Mouse (Mus musculus): ENCODE results near the gene Tmem121b.

Gene Tmem121b

DNA sequence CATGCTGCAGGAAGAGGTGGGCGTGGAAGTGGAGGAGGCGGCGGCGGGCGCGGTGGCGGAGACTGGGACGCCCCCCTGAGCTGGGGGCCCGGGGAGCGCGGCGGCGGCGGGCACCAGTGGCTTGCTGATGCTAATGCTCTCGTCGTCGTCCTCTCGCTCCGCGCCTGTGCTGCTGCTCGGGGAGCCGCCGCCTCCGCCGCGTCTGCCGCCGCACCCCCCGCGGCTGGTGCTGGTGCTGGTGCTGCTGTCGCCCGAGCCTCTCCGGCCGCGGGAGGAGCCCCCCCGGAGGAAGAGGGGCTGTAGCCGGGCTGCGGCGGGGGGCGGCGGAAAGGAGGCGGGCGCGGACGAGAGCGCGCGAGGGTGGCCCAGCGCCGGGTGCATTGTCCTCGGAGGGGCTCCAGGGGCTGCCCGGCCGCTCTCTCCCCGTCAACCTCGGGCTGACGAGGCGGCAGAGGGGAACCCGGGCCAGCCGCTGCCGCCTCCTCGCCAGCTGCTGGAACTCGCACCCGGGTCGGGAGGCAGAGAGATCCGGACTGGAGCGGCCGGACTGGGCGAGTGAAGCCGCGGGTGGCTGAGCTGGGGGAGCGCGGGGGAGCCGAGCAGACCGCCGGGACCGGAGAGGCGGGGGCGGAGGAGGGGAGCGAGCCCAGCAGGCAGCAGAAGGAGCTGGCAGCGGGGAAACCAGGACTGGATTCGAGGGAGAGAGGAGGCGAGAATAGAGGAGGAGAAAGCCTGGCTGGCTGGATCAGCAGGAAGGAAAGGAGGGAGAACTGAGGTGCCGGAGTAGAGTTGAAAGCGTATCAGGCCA is at the start of gene Tmem121b:
TSS of gene Tmem121b (minus strand) at position 434 of the 808 bp plus-strand sequence.
- DNase-seq, result peak; percentile 90

DNA sequence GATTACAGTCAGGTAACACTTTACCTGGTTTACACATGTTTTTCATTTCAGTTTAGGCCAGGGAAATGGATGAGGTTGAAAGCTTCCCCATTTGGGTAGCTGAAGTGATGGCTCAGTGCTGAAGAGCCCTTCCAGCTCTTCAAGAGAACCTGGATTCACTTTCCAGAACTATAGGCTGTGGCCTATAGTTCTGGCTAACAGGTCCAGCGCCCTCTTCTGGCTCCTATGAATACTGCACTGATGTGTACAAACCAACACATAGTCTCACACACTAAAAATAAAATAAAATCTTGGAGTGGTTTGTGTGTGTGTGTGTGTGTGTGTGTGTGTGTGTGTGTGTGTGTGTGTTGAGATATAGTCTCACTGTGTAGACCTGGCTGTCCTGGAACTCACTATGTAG is 48.5 kb upstream of the Tmem121b start:
- DNase-seq, result no peak

DNA sequence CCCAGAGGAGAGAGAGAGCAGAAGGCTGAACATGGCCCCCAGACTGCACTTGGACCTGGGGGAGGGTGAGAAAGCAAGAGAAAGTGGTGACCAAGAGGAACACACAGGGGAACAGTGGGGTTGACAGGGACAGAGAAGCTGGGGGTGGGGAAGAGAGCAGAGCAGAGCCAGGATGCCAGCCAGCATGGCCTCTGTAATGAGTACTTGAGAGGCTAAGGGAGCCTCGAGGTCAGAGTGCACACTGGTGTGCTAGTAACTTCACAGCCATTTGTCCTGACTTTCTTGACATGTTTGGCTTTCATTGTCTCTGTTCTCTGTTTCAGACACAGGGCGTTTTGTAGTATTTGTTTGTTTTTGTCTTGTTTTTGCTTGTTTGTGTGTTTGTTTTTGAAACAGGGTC is 47.8 kb upstream of the Tmem121b start:
- peak; percentile 20 for DNase-seq

DNA sequence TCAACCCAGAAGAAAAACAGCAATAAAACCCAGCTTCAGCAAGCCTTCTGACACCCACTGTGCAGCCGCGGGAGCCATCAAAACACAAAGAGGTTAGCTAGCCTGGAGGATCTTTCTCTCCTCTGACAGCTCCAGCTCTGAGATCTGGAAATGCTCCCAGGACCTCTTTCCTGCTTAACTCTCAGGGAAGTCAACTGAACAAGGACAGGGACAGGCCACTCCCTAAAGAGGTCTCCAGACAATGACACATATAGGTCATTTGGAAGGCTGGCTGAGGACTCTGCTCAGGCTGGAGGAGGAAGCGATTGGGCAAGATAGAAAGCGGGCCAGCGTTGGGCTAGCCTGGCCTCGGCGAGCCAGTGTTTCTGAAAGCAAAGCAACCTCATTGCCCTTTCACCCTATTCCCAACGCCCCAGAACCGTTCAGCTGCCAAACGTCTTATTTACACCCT is 46.2 kb upstream of the Tmem121b start:
- no peak for DNase-seq

DNA sequence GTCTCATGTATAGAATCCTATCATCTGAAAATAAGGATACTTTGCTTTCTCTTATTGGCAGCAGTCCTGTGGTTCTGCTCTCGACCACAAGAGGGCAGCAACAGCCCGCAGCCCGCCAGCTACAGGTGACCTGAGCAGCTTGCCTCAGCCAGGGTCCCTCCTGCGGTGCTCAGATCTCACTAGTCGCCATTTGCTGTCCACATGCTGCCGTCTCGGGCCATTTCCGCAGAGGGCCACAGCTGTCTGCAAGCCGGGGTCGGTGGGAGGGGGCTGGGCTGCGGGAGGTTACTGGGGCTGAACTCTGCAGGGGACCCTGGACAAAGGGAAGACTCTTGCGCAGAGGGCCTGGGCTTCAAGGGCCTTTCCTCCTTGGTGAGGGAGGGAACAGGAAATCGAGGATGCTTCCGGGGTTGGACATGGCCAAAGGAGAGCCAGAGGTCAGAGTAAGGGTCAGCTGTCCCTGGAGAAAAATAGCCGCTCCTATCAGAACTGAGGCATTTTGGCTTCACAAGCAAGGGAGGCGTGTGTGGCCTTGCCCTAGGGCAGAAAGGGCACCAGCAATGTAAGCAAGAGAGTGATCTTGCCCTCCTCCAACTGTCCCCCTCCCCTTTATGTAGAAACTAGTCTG is 45.6 kb upstream of the Tmem121b start:
- peak; percentile 93 for DNase-seq

DNA sequence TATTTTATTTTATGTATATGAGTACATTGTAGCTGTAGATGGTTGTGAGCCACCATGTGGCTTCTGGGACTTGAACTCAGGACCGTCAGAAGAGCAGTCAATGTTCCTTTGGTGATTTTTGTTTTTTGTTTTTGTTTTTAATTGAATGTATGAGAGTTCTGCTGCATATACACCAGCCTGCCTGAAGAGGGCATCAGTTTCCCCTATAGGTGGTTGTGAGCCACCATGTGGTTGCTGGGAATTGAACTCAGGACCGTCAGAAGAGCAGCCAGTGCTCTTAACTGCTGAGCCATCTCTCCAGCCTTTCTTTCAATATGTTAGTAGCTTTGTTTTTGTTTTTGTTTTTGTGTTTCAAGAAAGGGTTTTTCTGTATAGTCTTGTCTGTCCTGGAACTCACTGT is 42.7 kb upstream of the Tmem121b start:
- no peak for DNase-seq

DNA sequence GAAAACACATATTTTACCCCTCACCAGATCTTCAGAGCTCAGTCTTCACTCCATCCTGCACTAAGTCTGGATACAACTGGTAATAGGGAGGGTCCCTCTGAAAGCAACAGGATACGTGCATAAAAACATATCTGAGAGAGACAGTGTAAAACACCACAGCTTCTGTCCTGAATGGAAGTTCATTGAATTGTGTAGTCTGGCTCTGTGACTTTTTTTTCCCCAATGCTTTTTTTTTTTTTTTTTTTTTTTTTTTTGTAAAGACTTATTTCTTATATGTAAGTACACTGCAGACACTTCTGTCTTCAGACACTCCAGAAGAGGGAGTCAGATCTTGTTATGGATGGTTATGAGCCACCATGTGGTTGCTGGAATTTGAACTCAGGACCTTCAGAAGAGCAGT is 39.0 kb upstream of the Tmem121b start:
- DNase-seq, result no peak

DNA sequence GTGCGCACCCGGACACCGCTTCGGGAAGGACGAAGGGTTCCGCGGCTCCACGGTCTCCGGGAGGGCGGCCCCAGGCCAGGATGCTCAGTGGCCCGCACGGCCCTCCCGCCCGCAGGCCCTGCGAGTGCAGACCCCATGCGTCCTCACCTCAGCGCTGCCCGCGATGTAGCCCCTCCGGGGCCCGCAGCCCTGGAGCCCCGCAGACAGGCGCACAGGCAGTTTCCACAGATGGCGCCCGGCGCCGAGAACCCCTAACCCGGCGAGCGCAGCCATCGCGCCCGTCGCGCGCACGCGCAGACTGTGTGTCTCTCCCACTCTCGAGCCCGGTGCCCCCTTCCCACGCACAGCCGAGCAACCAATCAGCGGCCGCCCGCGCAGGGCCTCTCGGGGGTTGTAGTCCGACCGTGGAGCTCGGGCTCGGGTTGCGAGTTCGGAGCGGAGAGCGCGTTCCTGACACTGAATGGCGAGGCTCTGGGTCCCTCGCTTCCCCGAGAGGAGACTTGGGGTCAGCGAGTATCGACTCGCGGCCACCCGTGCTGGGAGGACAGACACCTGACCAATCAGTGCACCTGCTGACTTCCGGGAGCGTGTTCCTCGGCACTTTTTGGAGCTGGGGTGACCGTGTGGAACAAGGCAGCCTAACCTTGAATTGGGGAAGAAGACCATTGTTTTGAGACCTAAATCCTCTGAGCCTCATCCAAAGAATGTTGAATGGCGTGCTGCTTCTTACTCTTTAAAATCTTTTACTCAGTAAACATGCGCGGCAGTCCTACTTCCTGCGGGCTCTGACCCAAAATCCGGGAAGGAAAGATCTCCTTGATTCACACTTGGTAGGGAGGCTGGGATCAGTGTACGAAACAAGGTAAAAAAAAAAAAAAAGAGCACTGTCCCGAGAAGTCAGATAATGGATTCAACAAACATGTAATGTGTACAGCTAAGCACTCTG is 37.7 kb upstream of the Tmem121b start, which contains the start of gene Hdhd5:
TSS of gene Hdhd5 (minus strand) at position 300 of the 946 bp plus-strand sequence.
- peak; percentile 97 for DNase-seq

DNA sequence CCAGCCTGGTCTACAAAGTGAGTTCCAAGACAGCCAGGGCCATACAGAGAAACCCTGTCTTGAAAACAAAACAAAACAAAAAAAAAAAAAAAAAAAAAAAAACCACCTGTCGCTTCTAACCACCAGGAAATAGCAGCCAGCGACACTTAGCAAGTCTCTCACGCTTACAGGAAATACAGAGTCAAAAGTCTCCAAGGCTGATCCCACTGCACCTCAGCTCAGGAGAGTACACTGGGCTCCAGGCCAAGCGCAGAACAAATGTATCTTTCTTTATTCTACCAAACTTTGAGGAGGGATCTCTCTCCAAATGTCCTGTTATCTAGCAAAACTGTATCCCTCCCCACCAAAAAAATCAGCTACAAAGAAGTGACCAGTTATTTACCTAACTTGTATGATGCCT is 35.5 kb upstream of the Tmem121b start:
- no peak for DNase-seq

DNA sequence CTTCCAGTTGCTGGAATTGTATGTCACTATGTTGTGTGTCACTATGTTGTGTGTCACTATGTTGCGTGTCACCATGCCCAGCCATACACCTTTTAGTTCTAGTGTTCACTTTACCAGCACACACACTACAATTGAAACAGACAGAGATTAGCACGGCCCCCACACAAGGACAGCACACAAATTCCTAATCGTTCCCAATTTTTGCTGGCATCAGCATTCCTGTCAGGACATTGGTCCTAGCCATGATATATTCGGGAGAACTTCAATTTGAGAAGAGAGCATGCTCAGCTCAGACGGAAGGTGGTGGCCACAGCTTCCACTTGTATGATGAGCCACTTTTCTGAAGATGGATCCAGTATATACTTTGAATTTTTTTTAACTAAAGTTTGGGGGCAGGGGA is 31.2 kb upstream of the Tmem121b start:
- DNase-seq, result no peak

DNA sequence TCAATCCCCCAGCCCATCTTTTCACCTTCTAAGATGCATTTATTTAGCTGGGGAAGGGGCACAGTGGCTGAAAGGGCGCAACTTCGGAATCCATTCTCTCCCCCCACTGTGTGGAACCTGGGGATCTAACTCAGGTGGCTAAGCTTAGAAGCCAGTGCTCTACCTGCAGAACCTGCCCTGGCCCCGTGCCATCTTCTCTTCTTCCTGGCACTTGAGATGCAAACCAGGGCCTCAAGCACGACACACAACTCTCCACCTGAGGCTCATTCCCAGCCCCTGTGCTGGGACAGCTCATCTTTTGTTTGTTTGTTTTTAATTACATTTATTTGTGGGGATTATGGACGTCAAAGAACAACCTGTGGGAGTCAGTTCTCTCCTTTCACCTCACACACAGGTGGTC is 26.0 kb upstream of the Tmem121b start:
- no peak for DNase-seq

DNA sequence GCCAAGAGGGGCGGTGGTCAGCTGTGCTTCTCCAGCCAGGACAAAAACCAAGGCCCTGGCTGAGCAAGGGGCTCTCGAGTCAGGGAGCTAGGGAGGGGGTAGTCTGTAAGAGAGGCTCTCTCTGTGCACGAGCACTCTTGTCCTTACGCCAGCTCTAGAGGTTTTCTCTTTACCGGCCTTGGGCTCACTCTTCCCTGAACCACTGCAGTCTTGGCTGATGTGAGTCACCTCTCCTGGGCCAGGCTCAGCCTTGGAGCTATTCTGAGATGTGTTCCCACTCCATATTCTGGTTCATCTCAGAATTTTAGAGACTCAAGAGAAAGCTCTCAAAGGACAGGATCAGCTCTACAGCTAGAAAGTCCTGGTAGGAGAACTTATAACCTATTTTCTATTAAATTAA is 23.7 kb upstream of the Tmem121b start:
- no peak for DNase-seq

DNA sequence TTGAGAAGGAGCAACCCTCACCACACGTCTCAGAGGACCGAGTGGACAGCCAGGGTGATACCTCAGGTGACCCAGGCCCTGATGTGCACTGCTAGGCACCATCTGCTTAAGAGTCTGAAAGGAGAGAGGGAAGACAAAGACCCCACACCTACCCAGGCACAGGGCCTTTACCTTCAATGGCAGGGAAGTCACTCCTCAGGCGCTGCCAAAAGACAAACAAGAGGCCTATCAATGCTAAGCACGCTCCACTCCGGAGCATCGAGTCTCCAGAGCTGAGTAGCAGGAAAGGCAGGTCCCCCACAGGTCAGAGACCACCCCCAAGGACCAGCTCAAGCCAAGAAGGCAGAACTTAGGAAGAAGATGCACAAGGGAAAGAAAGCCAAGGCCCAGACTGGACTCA is 23.3 kb upstream of the Tmem121b start:
- no peak for DNase-seq

DNA sequence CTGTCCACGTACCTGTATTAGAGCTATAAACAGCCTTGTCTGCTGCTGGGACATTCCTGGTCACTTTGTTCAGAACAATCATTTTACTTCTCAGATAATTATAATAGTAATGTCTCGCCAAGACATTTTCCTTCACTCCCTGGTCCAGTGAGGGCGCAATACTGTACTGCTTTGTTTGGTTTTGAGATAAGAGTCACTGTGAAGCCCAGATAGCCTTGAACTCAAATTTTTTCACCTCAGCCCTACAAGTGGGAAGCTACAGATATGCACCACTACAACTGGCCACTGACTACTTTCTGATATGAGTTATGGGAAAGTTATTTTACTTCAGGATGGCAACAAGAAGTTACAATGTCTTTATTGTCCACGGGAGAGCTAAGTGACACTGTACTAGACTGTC is 22.8 kb upstream of the Tmem121b start:
- no peak for DNase-seq

DNA sequence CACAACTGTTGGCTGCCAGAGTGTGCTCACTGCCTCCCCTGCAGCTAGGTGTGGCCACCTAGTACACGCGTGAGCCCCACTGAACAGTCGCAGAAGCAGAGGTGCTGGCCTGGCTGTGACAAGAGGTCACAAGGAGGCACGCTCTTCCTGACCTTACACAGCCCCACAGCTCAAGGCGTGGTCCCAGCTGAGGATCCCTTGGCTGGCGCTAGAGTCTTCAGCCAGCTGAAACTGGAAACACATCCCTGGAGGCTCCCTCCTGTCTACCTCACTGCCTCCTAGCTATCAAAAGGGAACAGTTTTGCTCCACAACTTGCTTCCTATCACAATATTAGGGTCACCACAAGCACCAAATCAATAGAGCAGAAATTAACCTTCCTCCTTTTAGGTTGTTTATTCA is 17.6 kb upstream of the Tmem121b start:
- no peak for DNase-seq

DNA sequence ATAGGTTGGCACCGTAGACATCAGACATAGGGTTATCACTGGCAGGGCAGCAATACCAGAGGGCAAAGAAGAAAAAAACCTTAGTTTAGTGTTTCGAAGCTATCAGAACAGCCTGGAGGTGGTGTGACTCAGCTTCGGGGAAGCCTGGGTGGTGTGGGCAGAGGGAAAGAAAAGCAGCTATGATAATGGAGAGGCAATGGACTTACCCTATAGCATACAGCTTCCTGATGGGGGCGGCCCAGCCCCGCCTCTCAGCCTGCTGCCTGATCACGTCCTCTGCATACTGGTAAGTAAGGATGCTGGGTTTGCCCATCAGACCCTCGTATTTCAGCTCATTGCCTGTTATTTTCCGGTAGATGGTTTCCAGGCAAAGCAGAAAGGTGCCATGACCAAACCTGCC is 16.8 kb upstream of the Tmem121b start:
- DNase-seq, result no peak

DNA sequence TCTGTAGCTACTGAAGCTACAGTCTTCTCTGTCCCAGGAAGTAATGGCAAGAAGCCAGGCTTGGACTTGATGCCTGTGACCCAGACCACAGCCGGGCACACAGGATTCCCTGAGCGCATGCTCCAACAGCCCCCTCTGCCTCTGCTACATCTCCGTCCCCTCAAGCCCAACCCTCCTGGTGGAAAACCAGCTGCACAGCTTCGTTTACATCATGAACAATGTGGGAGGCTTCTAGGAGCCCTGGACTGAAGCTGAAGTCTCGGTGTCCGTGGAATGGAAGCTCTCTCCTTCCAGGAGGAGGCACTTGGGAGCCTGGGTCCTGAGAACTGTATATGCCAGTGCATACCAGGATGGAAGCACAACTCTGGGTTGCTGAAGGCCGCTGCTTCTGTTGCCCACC is 16.4 kb upstream of the Tmem121b start:
- no peak for DNase-seq

DNA sequence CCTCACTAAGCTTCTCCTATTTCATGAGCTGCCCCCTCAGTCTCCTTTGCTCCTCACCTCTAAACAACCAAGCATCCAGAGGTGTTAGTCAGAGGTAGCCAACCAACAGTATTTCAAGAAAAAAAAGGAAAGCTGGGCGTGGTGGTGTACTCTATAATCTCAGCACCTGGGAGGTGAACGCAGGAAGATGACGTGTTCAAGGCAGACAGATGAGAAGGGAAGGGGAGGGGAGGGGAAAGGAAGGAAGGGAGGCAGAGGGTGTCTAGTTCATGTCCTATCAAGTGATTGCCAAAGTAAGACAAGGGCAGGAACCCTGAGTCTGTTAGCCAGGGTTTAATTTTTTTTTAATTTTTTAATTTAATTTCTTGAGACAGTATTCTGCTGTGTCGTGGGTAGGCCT is 15.0 kb upstream of the Tmem121b start:
- no peak for DNase-seq

DNA sequence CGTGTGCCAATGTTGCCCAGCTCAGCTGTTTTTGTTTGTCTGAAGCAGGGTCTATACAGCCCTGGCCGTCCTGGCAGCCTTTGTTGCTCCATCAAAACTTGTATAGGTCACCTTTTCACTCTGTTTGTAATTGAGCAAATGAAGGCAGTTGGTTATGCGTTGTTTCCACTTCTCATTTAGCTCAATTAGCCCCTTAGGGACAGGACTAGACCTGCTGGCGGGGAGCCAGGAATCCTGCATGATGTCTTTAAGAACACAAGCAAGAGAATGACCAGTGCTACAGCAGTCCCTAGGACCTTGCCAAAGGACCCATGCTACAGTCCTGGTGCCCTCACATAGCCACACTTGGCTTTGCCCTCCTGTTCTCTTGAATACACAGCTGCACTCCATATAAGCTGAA is 11.9 kb upstream of the Tmem121b start:
- no peak for DNase-seq

DNA sequence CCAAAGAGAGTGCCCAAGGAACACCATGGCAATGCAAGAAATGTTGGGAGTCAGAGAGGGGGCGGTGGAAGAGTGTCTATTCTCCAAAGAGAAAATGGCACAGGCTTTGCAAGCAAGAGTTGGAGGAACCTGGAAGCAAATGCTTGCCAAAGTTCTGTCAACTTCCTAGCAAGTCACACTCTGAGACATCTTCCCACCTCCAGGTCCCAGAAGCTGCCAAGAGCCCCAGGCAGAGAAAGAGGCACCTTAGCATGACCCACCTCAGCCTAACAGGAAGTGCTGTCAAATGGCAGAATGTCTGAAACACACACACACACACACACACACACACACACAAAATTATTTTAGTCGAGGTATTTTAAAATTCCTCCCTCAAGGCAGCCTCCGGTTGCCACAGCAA is 10.4 kb upstream of the Tmem121b start:
- no peak for DNase-seq

DNA sequence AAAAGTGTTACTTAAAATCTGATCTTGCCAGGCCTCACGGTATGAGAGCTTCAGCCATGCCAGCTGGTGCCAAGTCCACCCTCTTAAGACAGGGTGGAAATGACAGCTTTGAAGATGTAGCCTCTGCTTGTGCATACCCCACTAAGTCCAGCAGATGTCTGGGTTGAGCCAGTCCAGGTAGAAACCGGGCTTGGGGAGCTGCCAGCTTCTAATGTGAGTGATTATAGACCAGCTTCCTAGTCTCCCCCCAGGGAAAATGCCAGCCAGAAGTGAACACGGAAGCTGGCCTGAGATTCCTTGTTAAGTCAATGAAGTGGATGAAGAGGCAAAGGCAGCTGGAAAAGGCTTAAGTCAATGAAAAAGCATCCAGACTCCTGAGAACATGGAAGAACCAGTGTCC is 2.9 kb upstream of the Tmem121b start:
- DNase-seq, result no peak

DNA sequence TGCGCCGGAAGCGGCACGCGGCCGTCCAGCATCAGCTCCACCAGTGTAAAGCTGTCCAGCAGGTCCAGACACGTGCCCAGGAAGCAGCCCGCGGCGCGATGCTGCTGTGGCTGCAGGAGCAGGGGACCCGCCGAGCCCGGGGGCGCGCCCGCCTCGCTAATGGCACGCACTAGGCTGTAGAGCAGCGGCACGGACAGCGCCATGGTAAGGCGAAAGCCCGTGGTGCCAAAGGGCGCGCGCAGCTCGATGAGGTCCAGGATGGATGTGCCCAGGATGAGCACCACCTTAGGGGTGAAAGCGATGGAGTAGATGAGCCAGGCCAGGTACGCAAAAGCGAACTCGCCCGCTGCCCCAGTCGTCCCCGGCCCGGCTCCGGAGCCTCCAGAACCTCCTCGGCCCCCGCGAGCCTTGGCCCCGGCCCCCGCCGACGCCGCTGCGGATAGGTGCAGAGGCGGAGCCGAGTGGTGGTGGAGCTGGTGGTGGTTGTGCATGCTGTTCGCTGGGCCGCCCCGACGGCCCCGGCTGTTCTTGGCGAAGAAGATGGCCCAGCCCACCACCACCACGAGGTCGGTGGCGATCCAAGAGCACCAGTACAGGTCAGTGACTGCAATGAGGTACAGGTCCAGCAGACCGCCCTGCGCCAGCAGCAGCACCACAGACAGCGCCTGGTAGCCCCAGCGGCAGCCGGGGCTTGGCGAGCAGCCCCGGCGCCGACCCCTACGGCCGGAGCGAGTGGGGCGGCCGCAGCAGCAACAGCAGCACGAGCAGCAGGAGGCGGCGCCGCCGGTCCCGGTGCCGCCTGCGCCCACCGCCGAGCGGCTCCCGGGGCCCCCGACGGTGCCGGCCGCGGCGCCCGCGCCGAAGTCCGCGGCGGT is 871 bp downstream of the Tmem121b start:
- DNase-seq, result peak; percentile 67

All from embryo, embryonic 11 days (tissue).